Mouse (Mus musculus) ES-Bruce4 (cell line): ENCODE measurements around the gene Cabcoco1.

Experiments used
- CTCF ChIP-seq: IDR thresholded peaks from one replicate; pipeline ENCODE4 v1.8.1; 2011; ENCODE audit warnings: low read depth, low read length
- EP300 ChIP-seq: IDR thresholded peaks from 2 replicates; pipeline ENCODE4 v1.6.1; 2011; ENCODE audit warnings: low read depth, low read length; ENCODE audit not compliant: insufficient read depth
- POLR2A ChIP-seq: IDR thresholded peaks from one replicate; pipeline ENCODE4 v1.8.1; 2011; ENCODE audit warnings: low read length; ENCODE audit not compliant: insufficient read depth

DNA sequence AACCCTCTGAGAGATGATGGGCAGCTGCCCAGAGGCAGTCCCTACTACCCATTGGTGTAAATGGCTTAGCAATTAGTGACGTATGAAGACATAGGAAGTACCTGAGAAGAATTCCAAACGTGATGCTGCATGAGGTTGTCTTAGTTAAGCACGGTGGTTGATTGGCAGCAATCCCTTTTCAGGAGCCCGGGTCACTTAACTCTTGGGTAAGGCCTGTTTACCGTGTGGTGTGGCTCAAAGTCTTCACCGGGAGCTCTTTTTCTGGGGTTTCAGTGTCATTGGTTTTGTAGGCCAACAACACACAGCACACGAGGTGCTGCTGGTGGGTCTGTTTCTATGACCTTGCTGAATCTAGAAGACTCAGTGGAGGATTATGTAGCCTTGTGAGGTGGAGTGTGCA, 105.9 kb downstream of the Cabcoco1 start:
- TF ChIP-seq POLR2A = no peak
- no peak for TF ChIP-seq CTCF
- TF ChIP-seq EP300 = no peak
